Mouse (Mus musculus) testis, adult 2 months (tissue): ENCODE results near the gene Aldh9a1.

ENCODE experiments used
- CTCF ChIP-seq: fragments of 200-500 bp; IDR thresholded peaks from 2 replicates; pipeline ENCODE4 v1.5.1; 2012; ENCODE audit warnings: low read depth, mild to moderate bottlenecking, inconsistent platforms, low read length, moderate library complexity; ENCODE audit not compliant: control insufficient read depth, insufficient read depth, insufficient replicate concordance
- POLR2A ChIP-seq: fragments of 200-500 bp; IDR thresholded peaks from 2 replicates; pipeline ENCODE4 v1.6.1; 2012; ENCODE audit warnings: low read depth, mild to moderate bottlenecking, inconsistent platforms, low read length, moderate library complexity; ENCODE audit not compliant: control insufficient read depth

DNA sequence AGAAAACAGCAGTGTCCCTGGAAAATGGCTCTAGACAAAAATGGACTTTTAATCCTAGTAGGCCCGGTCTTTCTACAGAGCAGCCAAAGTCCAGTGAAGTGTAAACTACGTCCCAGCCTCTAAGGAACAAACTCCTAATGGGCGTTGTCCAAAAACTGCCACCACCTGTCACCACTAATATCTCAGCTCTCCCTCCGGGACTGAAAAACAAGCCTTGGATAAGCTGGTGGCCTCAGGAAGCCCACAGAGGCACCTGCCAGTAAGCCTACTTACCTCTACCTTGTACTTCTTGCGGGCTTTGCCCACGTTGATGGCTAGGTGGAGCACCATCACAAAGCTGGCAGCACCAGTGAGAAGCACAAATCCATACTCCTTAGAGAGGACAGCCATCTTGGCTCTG, 28.2 kb downstream of the Aldh9a1 start:
- TF ChIP-seq CTCF (no peak), POLR2A (no peak)
